Mouse (Mus musculus) hindbrain, embryonic 16.5 days (tissue): ENCODE results near the gene Fam163b. TPM values are rescaled to one million over a fixed set of nuclear protein-coding genes. Genes with fewer than 3 reads are reported as not detected.

Experiments used
- ATAC-seq: fragments of 200-750 bp; cut with Nextera tagmentation; 2 replicates; pipeline ENCODE4 v1.8.0; 2017; ENCODE audit warnings: moderate TSS enrichment, moderate library complexity
- H3K27ac ChIP-seq: fragments of 300-500 bp; sonication (generic); 2 replicates; pipeline ENCODE4 v1.5.1; 2014; ENCODE audit warnings: low read depth, mild to moderate bottlenecking, control low read depth, low read length, moderate library complexity
- H3K27me3 ChIP-seq: fragments of 300-500 bp; sonication (generic); replicated peaks from 2 replicates; pipeline ENCODE4 v1.6.1; 2014; ENCODE audit warnings: low read length; ENCODE audit not compliant: control insufficient read depth, insufficient read depth
- H3K36me3 ChIP-seq: fragments of 300-500 bp; sonication (generic); 2 replicates; pipeline ENCODE4 v1.6.1; 2014; ENCODE audit warnings: mild to moderate bottlenecking, low read length, moderate library complexity, mixed read lengths; ENCODE audit not compliant: control insufficient read depth, insufficient read depth
- H3K4me1 ChIP-seq: fragments of 300-500 bp; sonication (generic); 2 replicates; pipeline ENCODE4 v1.6.1; 2014; ENCODE audit warnings: low read depth, low read length; ENCODE audit not compliant: control insufficient read depth, insufficient read depth
- H3K4me2 ChIP-seq: fragments of 300-500 bp; sonication (generic); 2 replicates; pipeline ENCODE4 v1.6.1; 2014; ENCODE audit warnings: mild to moderate bottlenecking, low read length, control low read depth, moderate library complexity
- H3K4me3 ChIP-seq: fragments of 300-500 bp; sonication (generic); 2 replicates; pipeline ENCODE4 v1.5.1; 2014; ENCODE audit warnings: mild to moderate bottlenecking, low read length, control low read depth, moderate library complexity
- H3K9ac ChIP-seq: fragments of 300-500 bp; sonication (generic); 2 replicates; pipeline ENCODE4 v1.6.1; 2014; ENCODE audit warnings: low read depth, mild to moderate bottlenecking, control low read depth, low read length, moderate library complexity
- H3K9me3 ChIP-seq: fragments of 300-500 bp; sonication (generic); 2 replicates; pipeline ENCODE4 v1.6.1; 2014; ENCODE audit warnings: mild to moderate bottlenecking, low read length, moderate library complexity; ENCODE audit not compliant: control insufficient read depth
- WGBS: fragments of 180-500 bp; shearing (Covaris S2); extraction: QIAGEN DNeasy Blood & Tissue Kit; methylation state at CpG from one replicate; pipeline ENCODE4 v1.1.7; 2014; 5-methylcytosine and 5-hydroxymethylcytosine counted together
- polyA plus RNA-seq: library from polyadenylated mRNA; unstranded; fragments of >200 nt; fragmentation: Nextera tagmentation; extraction: Ambion mirVana; gene quantifications from 2 replicates; pipeline ENCODE4 v1.2.1, GENCODE M21; 2015

Gene Fam163b
- polyA plus RNA-seq, 1 experiment from 2014 or later = 10.3 TPM

DNA sequence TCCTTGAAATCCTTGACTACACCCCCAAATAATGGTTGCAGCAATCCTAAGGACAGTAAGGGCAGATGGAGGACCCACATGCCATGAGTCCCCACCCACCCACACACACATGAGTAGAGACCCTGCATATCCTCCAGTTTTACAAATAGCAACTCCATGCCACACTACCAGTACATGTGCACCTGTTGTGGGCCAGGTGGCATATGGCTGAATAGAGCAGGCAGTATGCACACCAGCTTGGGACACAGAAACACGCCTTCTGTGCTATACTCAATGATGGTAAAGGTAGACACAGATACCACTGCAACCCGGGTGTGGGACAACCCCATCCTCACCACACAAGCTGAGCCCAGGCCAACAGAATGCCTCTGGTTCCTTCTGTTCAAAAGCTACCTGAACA is 23.8 kb upstream of the Fam163b start:
- Histone ChIP-seq H3K36me3 (no peaks in the 10 kb centered on the region), H3K4me3 (no peak overlapping the region), H3K27ac (no peak overlapping the region), H3K4me1 (peaks cover 4% of the 10 kb centered on the region), H3K4me2 (no peak overlapping the region), H3K9me3 (no peaks in the 10 kb centered on the region), H3K27me3 (no peaks in the 10 kb centered on the region), H3K9ac (no peak overlapping the region)
- 82% methylated on average over 2 of the region's 2 CpGs for WGBS
- no peak for ATAC-seq

DNA sequence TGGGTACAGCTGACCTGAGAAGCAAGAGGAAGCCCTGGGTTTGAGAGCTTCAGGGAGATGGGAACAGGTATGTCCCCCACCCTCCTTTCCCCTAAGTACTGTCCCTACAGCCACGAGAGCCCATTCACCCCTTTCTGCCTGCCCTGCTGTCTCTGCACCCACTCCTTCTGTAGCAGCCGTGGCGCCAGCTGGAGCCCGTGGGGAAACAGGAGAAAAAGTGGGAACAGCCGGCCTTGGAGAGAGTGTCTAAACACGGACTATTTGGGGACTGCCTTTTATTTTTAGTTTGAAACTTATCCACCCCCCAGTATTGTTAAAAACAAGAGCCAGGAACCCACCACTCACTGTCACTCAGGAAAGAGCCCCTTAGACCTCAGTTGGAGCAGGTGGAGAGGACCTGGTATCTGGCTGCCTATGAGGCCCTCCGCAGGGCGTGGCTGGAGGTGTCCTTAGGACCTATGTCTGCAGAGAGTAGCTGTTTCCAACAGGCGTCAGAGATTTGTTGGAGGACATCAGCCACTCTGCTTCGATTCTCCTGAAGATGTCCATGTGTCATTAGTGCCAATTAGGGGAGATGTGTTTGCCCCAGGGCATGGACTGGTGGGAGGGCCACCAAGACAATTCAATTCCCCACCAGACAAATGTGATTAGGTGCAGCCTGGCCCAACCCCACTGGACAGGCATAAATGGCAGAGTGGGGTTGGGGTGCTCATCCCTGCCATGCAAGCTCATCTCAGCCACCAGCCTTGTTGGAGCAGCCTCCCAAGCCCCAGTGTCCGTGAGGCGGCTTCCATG is 22.7 kb upstream of the Fam163b start, which contains the start of gene Dbh:
TSS of gene Dbh (plus strand) at position 438 of the 795 bp plus-strand sequence.
- no peak within 1 kb of the TSS for H3K9ac ChIP-seq
- H3K27ac ChIP-seq = no peak within 1 kb of the TSS
- H3K27me3 ChIP-seq = no peaks in the 10 kb centered on the region
- WGBS = 76% methylated on average over 12 of the region's 12 CpGs
- peaks cover 4% of the 10 kb centered on the region for H3K4me1 ChIP-seq
- no peak for ATAC-seq
- no peak within 1 kb of the TSS for H3K4me3 ChIP-seq
- no peaks in the 10 kb centered on the region for H3K36me3 ChIP-seq
- H3K9me3 ChIP-seq = no peaks in the 10 kb centered on the region
- H3K4me2 ChIP-seq = no peak within 1 kb of the TSS

DNA sequence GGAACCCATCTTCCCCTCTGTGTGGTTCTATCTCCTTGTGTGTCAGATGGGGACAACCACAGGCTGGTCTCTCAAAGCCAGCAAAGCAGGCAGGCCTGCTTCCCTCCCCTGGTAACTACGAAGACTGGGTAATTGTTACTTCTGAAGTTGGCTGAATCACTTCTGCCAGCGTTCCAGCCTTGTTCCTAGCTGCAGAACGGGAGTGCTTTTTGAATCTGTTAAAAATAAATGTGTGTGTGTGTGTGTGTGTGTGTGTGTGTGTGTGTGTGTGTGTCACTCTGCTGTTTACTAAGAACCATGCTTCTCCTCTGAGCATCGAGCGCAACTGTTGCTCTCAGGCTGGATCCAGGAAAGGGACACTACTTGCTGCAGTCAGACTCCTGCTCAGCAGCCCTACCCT is 21.6 kb upstream of the Fam163b start:
- ATAC-seq = no peak
- H3K27me3 ChIP-seq = no peaks in the 10 kb centered on the region
- no peak overlapping the region for H3K4me3 ChIP-seq
- H3K4me2 ChIP-seq = no peak overlapping the region
- 63% methylated on average over 5 of the region's 5 CpGs for WGBS
- H3K4me1 ChIP-seq = peaks cover 4% of the 10 kb centered on the region
- no peaks in the 10 kb centered on the region for H3K9me3 ChIP-seq
- no peak overlapping the region for H3K27ac ChIP-seq
- H3K36me3 ChIP-seq = no peaks in the 10 kb centered on the region
- H3K9ac ChIP-seq = no peak overlapping the region

DNA sequence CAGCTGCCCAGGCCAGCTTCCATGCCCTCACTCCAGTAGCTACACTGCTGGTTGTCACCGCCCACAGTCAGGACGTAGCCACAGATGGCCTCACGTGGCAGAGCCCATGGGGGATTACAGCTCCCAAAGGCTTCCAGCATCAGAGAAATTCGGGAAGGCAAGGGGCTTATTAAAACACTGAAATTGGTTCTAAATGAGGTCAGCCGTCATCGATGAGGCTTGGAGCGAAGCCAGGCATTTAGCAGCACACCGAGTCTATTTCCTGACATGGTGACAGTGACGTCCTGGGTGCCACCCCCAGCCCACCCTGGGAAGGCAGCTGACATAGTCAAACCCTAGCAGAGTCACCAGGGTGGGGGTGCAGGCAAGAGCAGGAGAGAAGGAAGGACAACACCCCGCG is 20.4 kb upstream of the Fam163b start:
- Histone ChIP-seq H3K27ac (no peak overlapping the region), H3K36me3 (no peaks in the 10 kb centered on the region), H3K4me2 (no peak overlapping the region), H3K4me3 (no peak overlapping the region), H3K9me3 (no peaks in the 10 kb centered on the region), H3K9ac (no peak overlapping the region), H3K27me3 (no peaks in the 10 kb centered on the region), H3K4me1 (peaks cover 4% of the 10 kb centered on the region)
- 46% methylated on average over 11 of the region's 11 CpGs for WGBS
- no peak; the same call in 1 of the 2 replicates for ATAC-seq

DNA sequence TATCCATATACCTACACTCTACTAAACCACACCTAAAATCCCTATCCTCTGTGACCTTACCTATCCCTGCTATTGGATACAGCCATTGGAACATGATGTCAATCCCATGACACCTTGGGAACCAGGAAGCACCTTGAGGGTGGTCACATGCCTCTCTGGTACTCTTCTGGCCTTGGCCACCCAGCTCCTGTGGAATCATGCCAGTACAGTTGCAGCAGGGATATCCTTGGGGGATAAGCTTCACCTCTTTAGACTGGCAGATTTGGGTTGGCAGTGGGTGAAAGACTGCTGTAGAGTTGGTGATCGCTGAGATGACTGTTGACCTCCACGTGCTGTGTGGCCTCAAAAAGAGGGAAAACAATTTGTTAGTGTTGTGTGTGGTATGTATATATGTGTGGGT is 19.2 kb upstream of the Fam163b start:
- H3K4me3 ChIP-seq = no peak overlapping the region
- H3K9ac ChIP-seq = no peak overlapping the region
- H3K4me2 ChIP-seq = no peak overlapping the region
- H3K9me3 ChIP-seq = no peaks in the 10 kb centered on the region
- no peaks in the 10 kb centered on the region for H3K36me3 ChIP-seq
- no peaks in the 10 kb centered on the region for H3K27me3 ChIP-seq
- no peak overlapping the region for H3K27ac ChIP-seq
- 86% methylated on average over 2 of the region's 2 CpGs for WGBS
- H3K4me1 ChIP-seq = peaks cover 4% of the 10 kb centered on the region; the same call in 1 of the 2 replicates
- no peak for ATAC-seq

DNA sequence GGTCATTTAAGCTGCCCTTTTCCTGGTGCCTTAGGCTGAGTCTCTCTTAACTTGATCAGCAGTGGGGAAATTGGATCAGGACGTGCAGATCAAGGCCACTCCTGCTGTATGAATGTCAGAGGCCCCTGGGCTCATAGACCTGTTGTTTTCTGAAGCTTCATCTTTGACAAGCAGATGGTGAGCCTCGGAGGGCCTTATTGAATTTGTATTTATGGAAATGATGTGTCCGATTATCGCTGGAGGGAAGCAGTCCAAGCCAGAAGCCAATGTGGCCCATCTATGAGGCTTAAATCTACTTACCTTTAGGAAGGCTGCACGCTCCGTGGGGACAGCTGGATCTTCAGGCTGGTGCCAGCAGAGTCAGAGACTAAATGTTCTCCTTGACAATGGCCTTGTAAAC is 14.3 kb upstream of the Fam163b start:
- no peak overlapping the region for H3K4me3 ChIP-seq
- no peaks in the 10 kb centered on the region for H3K36me3 ChIP-seq
- no peak overlapping the region for H3K9ac ChIP-seq
- no peaks in the 10 kb centered on the region for H3K4me1 ChIP-seq
- no peaks in the 10 kb centered on the region for H3K9me3 ChIP-seq
- no peak overlapping the region for H3K4me2 ChIP-seq
- WGBS = 55% methylated on average over 6 of the region's 6 CpGs
- H3K27me3 ChIP-seq = no peaks in the 10 kb centered on the region; the same call in 1 of the 2 replicates
- no peak overlapping the region for H3K27ac ChIP-seq
- ATAC-seq = no peak

DNA sequence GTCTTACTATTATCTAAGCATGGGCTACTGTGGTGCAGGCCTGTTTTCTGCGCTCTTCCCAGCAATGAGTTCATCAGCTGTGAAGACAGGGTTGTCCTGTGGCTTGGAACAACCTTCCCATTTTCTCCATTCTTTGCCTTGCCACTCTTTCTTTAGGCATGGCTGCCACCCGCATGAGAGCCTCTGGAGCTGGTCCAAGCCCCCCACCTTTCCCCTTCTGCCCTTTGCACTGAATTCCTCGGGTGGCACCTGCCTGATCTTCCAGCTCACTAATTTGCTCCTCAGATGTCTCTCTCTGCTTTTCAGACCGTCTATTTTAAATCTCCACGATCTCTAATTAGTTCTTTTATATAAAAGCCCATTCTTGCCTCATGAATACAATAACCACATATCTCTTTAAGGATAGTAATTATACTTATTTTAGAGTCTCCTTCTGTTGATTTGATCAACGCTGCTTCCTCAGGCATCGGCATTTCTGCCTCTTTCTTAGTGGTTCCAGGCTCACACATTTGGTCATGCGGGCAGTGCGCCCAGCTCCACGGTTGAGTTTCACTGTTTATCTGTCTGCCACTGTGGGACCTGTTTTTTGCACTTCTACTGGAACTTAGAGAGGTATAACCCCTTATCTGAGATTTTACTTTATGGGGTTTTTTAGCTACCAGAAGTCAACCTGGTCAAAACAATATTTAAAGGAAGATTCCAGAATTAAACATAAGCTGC is 12.3 kb upstream of the Fam163b start:
- Histone ChIP-seq H3K4me2 (no peak overlapping the region), H3K27ac (no peak overlapping the region), H3K4me3 (no peak overlapping the region), H3K36me3 (no peaks in the 10 kb centered on the region), H3K9me3 (no peaks in the 10 kb centered on the region), H3K9ac (no peak overlapping the region), H3K27me3 (no peaks in the 10 kb centered on the region; the same call in 1 of the 2 replicates), H3K4me1 (no peaks in the 10 kb centered on the region)
- ATAC-seq = no peak
- 72% methylated on average over 10 of the region's 10 CpGs for WGBS

DNA sequence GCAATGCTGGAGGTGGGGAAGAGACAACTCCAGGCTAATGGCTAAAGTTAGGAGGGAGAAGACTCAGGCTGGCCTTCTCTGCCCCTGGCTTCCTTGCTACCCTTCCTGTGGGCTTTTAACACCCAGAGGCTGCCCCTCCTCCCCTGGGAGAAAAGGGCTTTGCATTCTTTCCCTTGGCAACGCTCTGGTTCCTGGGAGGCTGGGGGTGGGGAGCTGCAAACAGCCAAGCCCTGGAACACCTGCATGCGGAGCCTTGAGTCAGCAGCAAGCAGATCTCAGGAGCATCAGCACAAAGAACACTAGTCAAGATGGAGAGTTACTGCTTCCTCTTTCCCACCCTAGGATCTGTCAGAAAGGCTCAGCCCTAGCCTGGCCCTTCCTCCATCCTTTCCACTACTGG is 7.2 kb upstream of the Fam163b start:
- H3K27ac ChIP-seq = no peak overlapping the region
- no peak for ATAC-seq
- H3K27me3 ChIP-seq = no peaks in the 10 kb centered on the region; the same call in 1 of the 2 replicates
- H3K4me3 ChIP-seq = no peak overlapping the region
- no peaks in the 10 kb centered on the region for H3K4me1 ChIP-seq
- H3K36me3 ChIP-seq = no peaks in the 10 kb centered on the region
- H3K9me3 ChIP-seq = no peaks in the 10 kb centered on the region
- H3K4me2 ChIP-seq = no peak overlapping the region
- WGBS = 16% methylated on average over 2 of the region's 2 CpGs
- H3K9ac ChIP-seq = no peak overlapping the region

DNA sequence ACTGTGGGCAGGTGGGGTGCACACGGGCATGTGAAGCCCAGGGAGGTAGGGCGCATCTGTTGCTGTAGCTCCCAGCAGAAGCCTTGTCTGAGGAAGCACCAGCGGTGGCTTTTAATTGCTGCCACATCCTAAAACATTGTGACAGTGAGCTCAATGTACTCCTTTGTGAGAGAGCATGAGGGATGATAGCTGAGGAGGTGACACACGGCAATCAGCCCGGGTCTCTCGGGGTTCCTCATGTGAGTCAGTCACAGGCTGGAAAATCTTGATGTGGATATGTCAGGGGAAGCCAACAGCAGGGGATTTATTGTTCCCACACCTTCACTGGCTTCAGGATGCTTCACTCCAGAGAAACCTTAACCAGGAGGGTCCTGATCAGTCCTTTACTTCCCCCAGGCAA is 4.5 kb upstream of the Fam163b start:
- Histone ChIP-seq H3K4me3 (no peak overlapping the region), H3K4me1 (peaks cover 7% of the 10 kb centered on the region), H3K4me2 (no peak overlapping the region), H3K27ac (no peak overlapping the region), H3K9me3 (no peaks in the 10 kb centered on the region), H3K27me3 (peaks cover 2% of the 10 kb centered on the region), H3K36me3 (no peaks in the 10 kb centered on the region), H3K9ac (no peak overlapping the region)
- 68% methylated on average over 6 of the region's 6 CpGs for WGBS
- no peak for ATAC-seq
